Mouse (Mus musculus): ENCODE results near the gene Cdkal1.

Gene Cdkal1

GRCm38 (mm10) chr13:29429877-29430276, 425.6 kb downstream of the Cdkal1 start:
- in situ Hi-C loops (cut with MboI, MseI), result no loop called here

GRCm38 (mm10) chr13:29429196-29429595, 426.3 kb downstream of the Cdkal1 start:
- in situ Hi-C loops (cut with MboI, MseI), result no loop called here

- in situ Hi-C loops (cut with MboI, MseI), result no loop called here
Measured at GRCm38 (mm10) chr13:29416450-29417136, 438.9 kb downstream of the Cdkal1 start.

- in situ Hi-C loops (cut with MboI, MseI), result no loop called here
Measured at GRCm38 (mm10) chr13:29415967-29416366, 439.5 kb downstream of the Cdkal1 start.

GRCm38 (mm10) chr13:29414878-29415277, 440.6 kb downstream of the Cdkal1 start:
- in situ Hi-C loops (cut with MboI, MseI), result no loop called here

GRCm38 (mm10) chr13:29414470-29414869, 441.0 kb downstream of the Cdkal1 start:
- in situ Hi-C loops (cut with MboI, MseI), result no loop called here

GRCm38 (mm10) chr13:29411176-29411575, 444.3 kb downstream of the Cdkal1 start:
- in situ Hi-C loops (cut with MboI, MseI), result no loop called here

GRCm38 (mm10) chr13:29407619-29408018, 447.9 kb downstream of the Cdkal1 start:
- in situ Hi-C loops (cut with MboI, MseI), result no loop called here

- in situ Hi-C loops (cut with MboI, MseI), result no loop called here
Measured at GRCm38 (mm10) chr13:29405316-29405715, 450.2 kb downstream of the Cdkal1 start.

- in situ Hi-C loops (cut with MboI, MseI), result no loop called here
Measured at GRCm38 (mm10) chr13:29403217-29403616, 452.3 kb downstream of the Cdkal1 start.

GRCm38 (mm10) chr13:29402526-29403040, 452.9 kb downstream of the Cdkal1 start:
- in situ Hi-C loops (cut with MboI, MseI), result no loop called here

GRCm38 (mm10) chr13:29399908-29400307, 455.6 kb downstream of the Cdkal1 start:
- in situ Hi-C loops (cut with MboI, MseI), result no loop called here

- in situ Hi-C loops (cut with MboI, MseI), result no loop called here
Measured at GRCm38 (mm10) chr13:29398456-29398855, 457.0 kb downstream of the Cdkal1 start.

GRCm38 (mm10) chr13:29395694-29396093, 459.8 kb downstream of the Cdkal1 start:
- in situ Hi-C loops (cut with MboI, MseI), result no loop called here

- in situ Hi-C loops (cut with MboI, MseI), result no loop called here
Measured at GRCm38 (mm10) chr13:29390025-29390424, 465.4 kb downstream of the Cdkal1 start.

- in situ Hi-C loops (cut with MboI, MseI), result no loop called here
Measured at GRCm38 (mm10) chr13:29388918-29389317, 466.6 kb downstream of the Cdkal1 start.

GRCm38 (mm10) chr13:29377572-29377971, 477.9 kb downstream of the Cdkal1 start:
- in situ Hi-C loops (cut with MboI, MseI), result no loop called here

- in situ Hi-C loops (cut with MboI, MseI), result no loop called here
Measured at GRCm38 (mm10) chr13:29371916-29372315, 483.6 kb downstream of the Cdkal1 start.

- in situ Hi-C loops (cut with MboI, MseI), result no loop called here
Measured at GRCm38 (mm10) chr13:29371466-29371771, 484.1 kb downstream of the Cdkal1 start.

- in situ Hi-C loops (cut with MboI, MseI), result no loop called here
Measured at GRCm38 (mm10) chr13:29370731-29371465, 484.6 kb downstream of the Cdkal1 start.

GRCm38 (mm10) chr13:29368806-29369205, 486.7 kb downstream of the Cdkal1 start:
- in situ Hi-C loops (cut with MboI, MseI), result loop anchor here (5.0 to 10.0 kb wide), 2 partner anchors 392 to 436 kb away; no protein-coding TSS in a partner anchor

- in situ Hi-C loops (cut with MboI, MseI), result loop anchor here (5.0 to 10.0 kb wide), 2 partner anchors 388 to 440 kb away; no protein-coding TSS in a partner anchor
Measured at GRCm38 (mm10) chr13:29364901-29365625, 490.4 kb downstream of the Cdkal1 start.
